Mouse (Mus musculus): ENCODE measurements around the gene Idh3g.

Idh3g gene

GRCm38 (mm10) chrX:73786364-73787224, at the start of gene Idh3g, which contains the start of gene Ssr4:
Gene Idh3g, minus strand, starts transcription at chrX:73786897.
Gene Ssr4, plus strand, starts transcription at chrX:73787028.
- WGBS: 5% methylated on average over 52 of the region's 52 CpGs

- WGBS: 100% methylated on average over 1 of the region's 1 CpGs
Observed at GRCm38 (mm10) chrX:73835731-73836130, 49.0 kb upstream of the Idh3g start.

GRCm38 (mm10) chrX:73824185-73825151, 37.8 kb upstream of the Idh3g start, which contains the start of gene Pdzd4:
Gene Pdzd4, minus strand, starts transcription at chrX:73824969.
- 3% methylated on average over 55 of the region's 84 CpGs for WGBS

- 2% methylated on average over 17 of the region's 17 CpGs for WGBS
Observed at GRCm38 (mm10) chrX:73823747-73824146, 37.0 kb upstream of the Idh3g start.

GRCm38 (mm10) chrX:73816596-73817314, 30.1 kb upstream of the Idh3g start:
- WGBS: 55% methylated on average over 3 of the region's 3 CpGs

GRCm38 (mm10) chrX:73815072-73815471, 28.4 kb upstream of the Idh3g start:
- WGBS: 20% methylated on average over 14 of the region's 14 CpGs

- 47% methylated on average over 1 of the region's 1 CpGs for WGBS
Observed at GRCm38 (mm10) chrX:73805814-73806213, 19.1 kb upstream of the Idh3g start.

GRCm38 (mm10) chrX:73798502-73798901, 11.8 kb upstream of the Idh3g start:
- WGBS: 27% methylated on average over 8 of the region's 9 CpGs

GRCm38 (mm10) chrX:73797511-73797910, 10.8 kb upstream of the Idh3g start:
- WGBS: 84% methylated on average over 2 of the region's 2 CpGs

- WGBS: no CpG with 5 or more reads among the region's 1 CpGs
Observed at GRCm38 (mm10) chrX:73793505-73793904, 6.8 kb upstream of the Idh3g start.

GRCm38 (mm10) chrX:73788501-73788900, 1.8 kb upstream of the Idh3g start:
- 76% methylated on average over 1 of the region's 1 CpGs for WGBS

- 1% methylated on average over 17 of the region's 22 CpGs for WGBS
Observed at GRCm38 (mm10) chrX:73787225-73787558, 495 bp upstream of the Idh3g start.

- 72% methylated on average over 3 of the region's 3 CpGs for WGBS
Observed at GRCm38 (mm10) chrX:73782227-73782626, 4.5 kb downstream of the Idh3g start.

- 66% methylated on average over 10 of the region's 10 CpGs for WGBS
Observed at GRCm38 (mm10) chrX:73774802-73775483, 11.8 kb downstream of the Idh3g start.

- WGBS: 25% methylated on average over 9 of the region's 9 CpGs
Observed at GRCm38 (mm10) chrX:73774168-73774760, 12.4 kb downstream of the Idh3g start, which contains the start of gene Srpk3. Gene Srpk3, plus strand, starts transcription at chrX:73774405.

- WGBS: 66% methylated on average over 9 of the region's 9 CpGs
Observed at GRCm38 (mm10) chrX:73767267-73767666, 19.4 kb downstream of the Idh3g start.

GRCm38 (mm10) chrX:73765311-73765710, 21.4 kb downstream of the Idh3g start:
- 67% methylated on average over 1 of the region's 1 CpGs for WGBS

- WGBS: 66% methylated on average over 13 of the region's 13 CpGs
Observed at GRCm38 (mm10) chrX:73758611-73759290, 27.9 kb downstream of the Idh3g start.

- WGBS: 65% methylated on average over 5 of the region's 5 CpGs
Observed at GRCm38 (mm10) chrX:73756334-73757140, 30.2 kb downstream of the Idh3g start, which contains the start of gene Plxnb3. Gene Plxnb3, plus strand, starts transcription at chrX:73757090.
